Comparison of ENCODE assay signal across 8 mouse cellular contexts in the genomic region with DNA sequence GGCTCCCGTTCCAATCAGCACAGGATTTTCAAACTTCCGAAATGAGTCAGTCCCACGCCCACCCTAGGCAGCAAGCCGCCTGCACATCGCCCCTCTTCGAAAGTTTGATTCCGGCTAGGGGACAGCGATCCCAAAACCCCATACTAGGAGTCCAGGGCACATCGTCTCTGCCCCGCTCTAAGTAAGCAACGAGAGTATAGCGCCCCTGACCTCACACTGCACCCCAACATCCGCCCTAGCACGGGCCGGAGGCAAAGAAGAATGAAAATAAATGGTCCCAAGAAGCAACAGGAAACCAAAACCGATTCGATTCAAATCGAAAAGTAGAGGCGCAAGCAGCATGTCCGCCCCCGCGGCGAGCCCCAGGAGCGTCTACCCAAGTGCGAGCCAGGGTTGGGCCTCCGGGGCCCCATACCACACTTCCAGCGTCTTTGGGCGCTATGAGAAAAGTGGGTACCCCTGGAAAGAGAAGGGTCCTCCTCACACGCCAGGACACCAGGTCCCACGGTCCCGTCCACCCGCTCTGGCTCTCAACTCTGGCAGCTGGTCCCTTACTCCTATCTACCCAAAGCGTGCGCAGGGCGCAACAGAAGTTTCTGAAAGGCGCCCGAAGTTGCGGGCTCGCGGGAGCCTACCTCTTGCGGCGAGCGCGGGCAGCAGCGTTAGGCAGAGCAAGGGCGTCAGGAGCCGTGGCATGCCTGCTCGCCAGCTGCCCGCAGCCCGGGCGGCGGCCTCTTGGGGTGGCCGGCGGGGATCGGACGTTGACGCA. TPM values are rescaled to one million over a fixed set of nuclear protein-coding genes. Genes with fewer than 3 reads are reported as not detected.
A peak's percentile ranks its signal among the peaks of the same experiment; 100 is the strongest.
DNase-seq lines count a peak whose midpoint lies in the region; ATAC-seq lines count a peak whose summit lies in the region.

No protein-coding gene starts in this region.

- DNase-seq in heart, embryonic 10.5 days (ENCODE audit: low spot score): no peak
- no peak for DNase-seq in heart, adult 9 months (ENCODE audit: low spot score in 2 of 2)
- DNase-seq in NIH3T3 (ENCODE audit: low read depth): peak; percentile 35
- DNase-seq in left cerebral cortex, postnatal 14 days (ENCODE audit: low spot score in 2 of 2): no peak
- no peak for DNase-seq in layer of hippocampus, postnatal 10 days (ENCODE audit: low spot score in 2 of 2)

- ATAC-seq in heart, embryonic 14.5 days (ENCODE audit: insufficient number of reproducible peaks, insufficient read depth, low FRiP score, low read depth): no peak
- ATAC-seq in liver, embryonic 12.5 days: no peak; the same call in 1 of the 2 replicates
- no peak for ATAC-seq in neural tube, embryonic 15.5 days (ENCODE audit: low FRiP score)

- H3K36me3 ChIP-seq in heart, embryonic 10.5 days: no peaks in the 10 kb centered on the region
- peaks cover 9% of the 10 kb centered on the region for H3K36me3 ChIP-seq in heart, embryonic 14.5 days (ENCODE audit: control insufficient read depth, insufficient read depth, low read length)
- H3K36me3 ChIP-seq in liver, embryonic 12.5 days: 0 out of 2 replicates have a peak, but pooled peaks cover 3% of the 10 kb centered on the region
- no peaks in the 10 kb centered on the region for H3K36me3 ChIP-seq in neural tube, embryonic 15.5 days

- H3K27ac ChIP-seq in heart, embryonic 10.5 days: peak overlapping the region; percentile 88
- peak overlapping the region; percentile 58 to 86 for H3K27ac ChIP-seq in heart, embryonic 14.5 days (replicated peaks in 1 of 2; ENCODE audit: control insufficient read depth in 1 of 2, insufficient read depth in 1 of 2, low read depth in 2 of 2, low read length in 2 of 2)
- H3K27ac ChIP-seq in liver, embryonic 12.5 days: 0 out of 2 replicates have a peak overlapping the region, but pooled peaks have one; percentile 28
- peak overlapping the region; percentile 80 for H3K27ac ChIP-seq in neural tube, embryonic 15.5 days (replicated peaks)

- peak overlapping the region; percentile 87 for H3K4me2 ChIP-seq in heart, embryonic 14.5 days (ENCODE audit: low read length)
- peak overlapping the region; percentile 74 for H3K4me2 ChIP-seq in liver, embryonic 12.5 days
- H3K4me2 ChIP-seq in neural tube, embryonic 15.5 days: peak overlapping the region; percentile 85

- no peaks in the 10 kb centered on the region for H3K9me3 ChIP-seq in heart, embryonic 10.5 days
- H3K9me3 ChIP-seq in heart, embryonic 14.5 days (ENCODE audit: control insufficient read depth, low read length): no peaks in the 10 kb centered on the region
- no peaks in the 10 kb centered on the region for H3K9me3 ChIP-seq in liver, embryonic 12.5 days (replicated peaks)
- H3K9me3 ChIP-seq in neural tube, embryonic 15.5 days (replicated peaks): no peaks in the 10 kb centered on the region

- peaks cover 67% of the 10 kb centered on the region for H3K4me1 ChIP-seq in heart, embryonic 10.5 days
- peaks cover 30 to 47% of the 10 kb centered on the region in 2 experiments for H3K4me1 ChIP-seq in heart, embryonic 14.5 days (ENCODE audit: control insufficient read depth in 2 of 2, insufficient read depth in 2 of 2, low read length in 2 of 2)
- peaks cover 48% of the 10 kb centered on the region for H3K4me1 ChIP-seq in liver, embryonic 12.5 days
- peaks cover 81% of the 10 kb centered on the region for H3K4me1 ChIP-seq in neural tube, embryonic 15.5 days

- peak overlapping the region; percentile 88 for H3K9ac ChIP-seq in heart, embryonic 14.5 days (ENCODE audit: low read length)
- peak overlapping the region; percentile 64 for H3K9ac ChIP-seq in liver, embryonic 12.5 days
- peak overlapping the region; percentile 67 for H3K9ac ChIP-seq in neural tube, embryonic 15.5 days (replicated peaks)

- peak overlapping the region; percentile 75 for H3K4me3 ChIP-seq in heart, embryonic 10.5 days
- peak overlapping the region; percentile 72 to 80 for H3K4me3 ChIP-seq in heart, embryonic 14.5 days (ENCODE audit: control insufficient read depth in 1 of 2, insufficient read depth in 1 of 2, low read depth in 1 of 2, low read length in 2 of 2)
- H3K4me3 ChIP-seq in liver, embryonic 12.5 days: peak overlapping the region; percentile 62
- peak overlapping the region; percentile 58 for H3K4me3 ChIP-seq in neural tube, embryonic 15.5 days (replicated peaks)

- WGBS in heart, embryonic 10.5 days: under 1% methylated on average over 57 of the region's 57 CpGs
- under 1% methylated on average over 57 of the region's 57 CpGs for WGBS in heart, embryonic 14.5 days
- WGBS in liver, embryonic 12.5 days (ENCODE audit: insufficient replicate concordance): under 1% methylated on average over 57 of the region's 57 CpGs
- WGBS in neural tube, embryonic 15.5 days: under 1% methylated on average over 57 of the region's 57 CpGs

- intact Hi-C loops in left cerebral cortex, postnatal 14 days (cut with DNase I): loop anchor here (5.0 kb wide), 2 partner anchors 44 to 56 kb away; partner anchors contain the start of gene Sec16a

- peaks cover 58% of the 10 kb centered on the region for H3K27me3 ChIP-seq in heart, embryonic 10.5 days (ENCODE audit: insufficient read depth, poor library complexity, severe bottlenecking)
- peaks cover 34% of the 10 kb centered on the region for H3K27me3 ChIP-seq in heart, embryonic 14.5 days (ENCODE audit: control insufficient read depth, insufficient read depth, low read length)
- H3K27me3 ChIP-seq in liver, embryonic 12.5 days (replicated peaks): peaks cover 88% of the 10 kb centered on the region
- peaks cover 23% of the 10 kb centered on the region for H3K27me3 ChIP-seq in neural tube, embryonic 15.5 days (replicated peaks)

RNA-seq across cellular contexts. Expression of gene Notch1, which starts 13.4 kb away (rescaled TPM):
- polyA plus RNA-seq in heart, embryonic 10.5 days (2016; fragmentation: Nextera tagmentation; extraction: Ambion mirVana): 13.2 and 16.6 TPM in 2 replicates
- 21.2 and 21.6 TPM in 2 replicates for polyA plus RNA-seq in heart, embryonic 14.5 days (2014; fragmentation: Nextera tagmentation; extraction: Ambion mirVana)
- polyA plus RNA-seq in liver, embryonic 12.5 days (2016; fragmentation: Nextera tagmentation; extraction: Ambion mirVana): 4.1 and 4.4 TPM in 2 replicates
- polyA plus RNA-seq in neural tube, embryonic 15.5 days (2015; fragmentation: Nextera tagmentation; extraction: Ambion mirVana): 11.7 and 22.6 TPM in 2 replicates
- total RNA-seq in left cerebral cortex, postnatal 14 days (2021): 10 to 100 TPM; 23.6 to 27.5 TPM
- total RNA-seq in layer of hippocampus, postnatal 10 days (2021): 10 to 100 TPM; 43.9 to 46.7 TPM

RNA-seq across cellular contexts. Expression of gene Sec16a, which starts 58.0 kb away (rescaled TPM):
- polyA plus RNA-seq in heart, embryonic 10.5 days (2016; fragmentation: Nextera tagmentation; extraction: Ambion mirVana): 24.7 and 26.4 TPM in 2 replicates
- 19.4 TPM in 2 replicates for polyA plus RNA-seq in heart, embryonic 14.5 days (2014; fragmentation: Nextera tagmentation; extraction: Ambion mirVana)
- 13.0 and 14.4 TPM in 2 replicates for polyA plus RNA-seq in liver, embryonic 12.5 days (2016; fragmentation: Nextera tagmentation; extraction: Ambion mirVana)
- 16.7 and 17.2 TPM in 2 replicates for polyA plus RNA-seq in neural tube, embryonic 15.5 days (2015; fragmentation: Nextera tagmentation; extraction: Ambion mirVana)
- 10 to 100 TPM; 42.3 to 45.5 TPM for total RNA-seq in left cerebral cortex, postnatal 14 days (2021)
- total RNA-seq in layer of hippocampus, postnatal 10 days (2021): 10 to 100 TPM; 43.9 to 46.1 TPM

Comparison
In these comparisons a context has a peak if more than half of its experiments do, and no peak if none do; other contexts are left out.
1. H3K27ac ChIP-seq: peak in every context shown above with its lines; median percentile 88 in heart, embryonic 10.5 days; 80 in neural tube, embryonic 15.5 days; 72 in heart, embryonic 14.5 days; 28 in liver, embryonic 12.5 days.